Mouse (Mus musculus) E14TG2a.4 (cell line): ENCODE data around the gene Ppp1r10.

ENCODE experiments used
- CTCF ChIP-seq: conservative IDR thresholded peaks from 2 replicates; pipeline ENCODE4 v1.5.1; 2014; ENCODE audit warnings: low read length
- NANOG ChIP-seq: IDR thresholded peaks from 2 replicates; pipeline ENCODE4 v1.6.1; 2014; ENCODE audit warnings: borderline replicate concordance, low read length, mixed read lengths

- TF ChIP-seq CTCF = no peak
- TF ChIP-seq NANOG = no peak
Observed at GRCm38 (mm10) chr17:35918276-35919059, 2.2 kb downstream of the Ppp1r10 start.
